Mouse (Mus musculus): ENCODE data around the gene Arhgef11.
A peak's percentile ranks its signal among the peaks of the same experiment; 100 is the strongest.
"Not testable (repeated sequence)": the region's sequence is repeated elsewhere in the genome, so short reads cannot be mapped to it uniquely, and the experiment has no call there.

The Arhgef11 gene

GRCm38 (mm10) chr3:87616957-87617810 lies at the start of gene Arhgef11:
Gene Arhgef11 (plus strand): TSS chr3:87617559.
- peak; percentile 74 for DNase-seq (ENCODE audit: low read depth, low spot score)

GRCm38 (mm10) chr3:87568681-87569080 lies 48.7 kb upstream of the Arhgef11 start:
- no peak for DNase-seq (ENCODE audit: low read depth, low spot score)

- DNase-seq (ENCODE audit: low read depth, low spot score): no peak
Measured at GRCm38 (mm10) chr3:87575766-87576165, 41.6 kb upstream of the Arhgef11 start.

DNA sequence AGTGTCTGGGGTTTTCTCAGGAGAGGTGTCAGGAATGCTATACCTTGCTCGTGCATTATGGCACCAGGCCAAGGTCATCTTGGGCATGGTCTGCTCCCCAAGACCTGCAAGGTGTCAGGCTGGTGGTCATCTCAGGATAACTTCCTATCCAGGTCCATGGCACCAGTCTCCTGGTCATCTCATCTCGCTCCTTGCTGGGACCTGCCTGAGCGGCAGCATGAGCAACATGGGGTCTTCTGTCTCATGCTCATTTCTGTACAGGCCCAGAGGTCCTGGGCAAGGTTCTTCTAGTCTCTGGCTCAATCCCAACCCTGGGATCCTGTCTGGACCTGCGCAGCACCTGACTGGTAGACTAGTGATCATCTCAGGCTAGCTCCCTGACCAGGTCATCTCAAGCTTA lies 35.1 kb upstream of the Arhgef11 start:
- DNase-seq (ENCODE audit: low read depth, low spot score): no peak

- no peak for DNase-seq (ENCODE audit: low read depth, low spot score)
Measured at GRCm38 (mm10) chr3:87593793-87594192, 23.6 kb upstream of the Arhgef11 start.

- DNase-seq (ENCODE audit: low read depth, low spot score): not testable (repeated sequence)
Measured at GRCm38 (mm10) chr3:87595328-87595727, 22.0 kb upstream of the Arhgef11 start.

- not testable (repeated sequence) for DNase-seq (ENCODE audit: low read depth, low spot score)
Measured at GRCm38 (mm10) chr3:87601077-87601476, 16.3 kb upstream of the Arhgef11 start.

DNA sequence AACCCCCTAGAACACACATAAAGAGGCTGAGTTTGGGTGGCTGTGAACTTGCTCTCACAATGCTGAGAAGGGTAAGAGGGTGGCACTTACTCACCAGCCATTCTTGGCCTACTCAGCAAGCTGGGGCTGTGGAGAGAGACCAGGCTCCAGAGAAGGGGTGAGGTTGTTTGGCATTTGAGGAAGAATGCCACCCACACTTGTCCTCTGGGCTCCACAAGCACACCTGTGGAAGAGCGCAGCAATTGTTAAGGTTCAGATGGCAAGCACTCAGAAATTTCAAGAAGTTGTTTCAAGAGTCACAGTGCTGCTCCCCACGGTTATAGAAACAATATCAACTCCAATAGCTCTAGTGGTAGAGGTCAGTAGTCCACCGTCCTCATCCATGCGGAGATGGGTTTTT lies 1.0 kb upstream of the Arhgef11 start:
- DNase-seq (ENCODE audit: low read depth, low spot score): no peak

DNA sequence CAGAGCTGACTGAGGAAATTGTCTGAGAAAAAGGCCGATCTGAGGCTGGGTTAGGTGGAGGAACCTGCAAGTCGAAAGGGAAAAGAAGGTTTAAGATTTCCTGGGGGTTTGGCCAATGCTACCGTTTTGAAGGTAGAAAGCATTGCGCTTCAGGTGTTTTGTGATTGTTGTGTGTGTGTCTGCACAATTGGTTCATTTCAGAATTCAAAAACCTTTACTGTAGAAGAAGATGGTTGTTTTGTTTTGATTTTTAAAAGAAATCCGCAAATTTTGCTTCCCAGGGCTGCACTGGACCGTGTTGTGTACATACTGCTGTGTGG lies 412 bp downstream of the Arhgef11 start:
- DNase-seq (ENCODE audit: low read depth, low spot score): no peak

GRCm38 (mm10) chr3:87618240-87618639 lies 881 bp downstream of the Arhgef11 start:
- peak; percentile 27 for DNase-seq (ENCODE audit: low read depth, low spot score)

DNA sequence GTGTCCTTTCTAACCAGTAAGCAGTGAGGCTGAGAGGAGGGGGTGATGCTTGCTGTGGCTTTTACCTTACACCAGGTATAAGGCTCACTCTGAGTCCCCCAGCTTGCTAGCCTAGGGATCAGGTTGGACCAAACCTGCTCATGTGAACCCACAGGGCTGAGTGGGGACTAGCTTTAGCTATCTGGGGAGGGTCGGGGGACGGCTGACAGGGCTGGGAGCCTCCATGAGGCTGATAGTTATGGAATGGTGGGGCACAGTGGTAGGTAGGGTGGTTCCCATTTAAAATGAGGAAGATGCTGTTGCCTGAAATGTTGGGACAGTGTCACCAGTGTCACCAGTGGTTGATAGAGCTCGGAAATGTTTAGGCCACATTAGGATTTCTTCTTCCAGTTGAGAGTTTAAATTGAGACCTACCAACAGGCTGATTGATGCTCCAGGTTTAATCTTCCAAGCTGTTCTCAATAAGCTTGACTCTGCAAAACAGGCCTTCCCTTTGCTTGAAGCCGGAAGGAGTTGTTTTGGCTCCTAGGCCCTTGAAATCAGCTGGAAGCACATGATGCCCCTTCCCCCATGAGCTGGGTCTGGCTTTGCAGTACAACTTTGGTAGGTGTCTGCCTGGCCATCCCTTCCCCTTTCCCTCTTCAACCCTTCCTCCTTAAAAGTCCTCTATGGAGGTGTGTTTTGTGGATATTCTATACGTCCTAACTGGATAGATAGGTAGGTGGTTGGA lies 1.8 kb downstream of the Arhgef11 start:
- no peak for DNase-seq (ENCODE audit: low read depth, low spot score)

GRCm38 (mm10) chr3:87620218-87620891 lies 3.0 kb downstream of the Arhgef11 start:
- no peak for DNase-seq (ENCODE audit: low read depth, low spot score)

DNA sequence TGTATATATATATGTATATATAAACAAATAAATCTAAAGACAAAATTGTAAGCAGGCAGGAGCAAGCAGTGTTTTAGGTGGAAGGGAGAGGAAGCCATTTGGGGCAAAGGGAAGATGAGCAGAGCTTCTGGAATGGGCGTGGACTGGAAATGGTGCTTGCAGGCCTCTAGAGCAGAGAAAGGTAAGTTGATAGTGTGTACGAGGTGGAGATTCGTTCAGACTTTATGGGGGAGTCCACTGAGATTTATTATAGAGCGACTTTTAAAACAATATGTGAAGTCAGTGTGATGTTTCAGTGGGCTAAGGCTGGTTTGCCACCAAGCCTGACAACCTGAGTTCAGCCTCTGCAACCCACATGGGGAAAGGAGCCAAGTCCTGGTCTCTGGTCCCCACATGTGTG lies 7.5 kb downstream of the Arhgef11 start:
- no peak for DNase-seq (ENCODE audit: low read depth, low spot score)

DNA sequence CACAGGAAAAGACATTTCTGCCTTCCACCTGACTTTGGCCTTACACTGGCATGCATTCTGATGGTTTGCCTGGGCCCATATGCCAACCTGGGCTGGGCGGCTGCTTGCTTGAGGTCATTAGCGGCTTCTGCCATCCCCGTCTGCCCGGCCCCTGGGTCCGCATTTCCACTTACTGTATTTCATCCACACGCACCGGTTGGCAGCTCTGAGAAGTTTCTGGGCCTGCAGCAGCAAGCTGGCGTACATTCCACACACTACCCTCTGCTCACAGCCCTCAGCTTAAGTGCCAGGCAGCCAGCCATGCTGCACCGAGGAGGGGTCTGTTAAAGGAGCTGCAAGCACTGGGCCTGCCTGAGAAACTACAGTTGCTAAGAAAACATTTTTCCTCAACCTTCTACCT lies 13.5 kb downstream of the Arhgef11 start:
- DNase-seq (ENCODE audit: low read depth, low spot score): no peak

DNA sequence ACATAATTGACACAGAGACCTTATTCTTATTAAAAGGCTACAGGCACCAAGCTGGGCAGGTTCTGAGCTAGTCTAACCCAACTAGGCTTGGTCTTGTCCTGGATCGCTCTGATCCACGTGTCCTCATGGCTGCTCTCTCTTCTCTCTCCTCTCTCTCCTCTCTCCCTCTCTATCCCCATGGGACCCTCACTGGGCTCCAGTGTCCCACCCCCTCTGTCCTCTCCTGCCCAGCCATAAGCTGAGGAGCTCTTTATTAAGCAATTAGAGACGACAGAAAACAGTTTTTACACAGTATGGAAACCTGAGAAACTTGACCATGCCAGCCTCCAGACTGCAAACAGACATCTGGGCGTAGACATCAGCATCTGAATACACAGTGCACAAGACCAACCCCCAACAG lies 14.0 kb downstream of the Arhgef11 start:
- DNase-seq (ENCODE audit: low read depth, low spot score): no peak

- no peak for DNase-seq (ENCODE audit: low read depth, low spot score)
Measured at GRCm38 (mm10) chr3:87635514-87635913, 18.2 kb downstream of the Arhgef11 start.

GRCm38 (mm10) chr3:87643453-87643852 lies 26.1 kb downstream of the Arhgef11 start:
- DNase-seq (ENCODE audit: low read depth, low spot score): no peak

DNA sequence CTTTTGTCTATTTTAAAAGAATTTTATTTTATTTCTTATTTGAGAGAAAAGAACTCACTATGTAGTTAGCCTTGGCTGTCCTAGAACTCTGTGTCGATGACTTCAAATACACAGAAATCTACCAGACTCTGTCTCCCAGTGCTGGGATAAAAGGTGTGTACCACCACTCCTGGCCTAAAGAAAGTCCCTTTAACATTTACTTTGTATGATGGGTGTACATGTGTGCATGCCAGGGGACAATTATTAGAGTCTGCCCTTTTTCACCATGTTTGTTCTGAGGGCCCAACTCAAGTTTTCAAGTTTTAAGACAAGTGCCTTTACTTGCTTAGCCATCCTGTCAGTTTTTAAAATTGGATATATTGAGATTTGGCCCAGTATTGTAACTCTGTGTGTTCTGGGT lies 28.8 kb downstream of the Arhgef11 start:
- DNase-seq (ENCODE audit: low read depth, low spot score): no peak

- DNase-seq (ENCODE audit: low read depth, low spot score): no peak
Measured at GRCm38 (mm10) chr3:87649063-87649462, 31.7 kb downstream of the Arhgef11 start.

GRCm38 (mm10) chr3:87658348-87658747 lies 41.0 kb downstream of the Arhgef11 start:
- DNase-seq (ENCODE audit: low read depth, low spot score): no peak

DNA sequence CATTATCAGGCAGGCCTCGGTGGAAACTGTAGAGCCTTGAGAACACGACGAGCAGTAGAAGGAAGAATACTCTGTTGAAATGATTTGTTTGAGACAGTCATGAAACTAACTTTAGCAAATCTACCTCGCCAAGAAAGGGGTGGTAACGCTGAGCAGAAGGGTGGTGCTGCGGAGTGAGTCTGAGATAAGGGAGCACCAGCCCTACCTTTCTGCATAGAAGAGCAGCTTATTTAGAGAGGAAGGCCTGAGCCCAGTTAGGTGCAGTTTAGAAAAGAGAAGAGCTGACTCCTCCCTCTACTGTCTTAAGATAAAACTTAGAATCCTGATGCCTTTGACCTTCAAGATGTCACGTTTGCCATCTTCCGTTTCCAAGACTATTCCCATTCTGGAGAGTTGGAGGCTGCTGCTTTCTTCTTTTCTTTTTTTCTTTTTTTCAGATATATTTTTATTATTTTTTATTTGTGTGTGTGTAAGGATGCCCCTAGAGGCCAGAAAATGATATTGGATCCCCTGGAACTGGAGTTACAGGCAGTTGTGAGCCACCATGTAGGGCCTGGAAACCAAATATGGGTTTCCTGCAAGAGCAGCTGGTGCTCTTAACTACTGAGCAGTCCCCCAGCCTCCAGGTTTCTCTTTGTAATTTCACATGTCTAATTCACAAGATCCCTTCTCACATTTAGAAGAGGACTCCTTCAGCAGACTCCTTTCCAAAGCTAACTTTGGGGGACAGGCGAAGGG lies 42.5 kb downstream of the Arhgef11 start:
- DNase-seq (ENCODE audit: low read depth, low spot score): no peak

GRCm38 (mm10) chr3:87660479-87660878 lies 43.1 kb downstream of the Arhgef11 start:
- no peak for DNase-seq (ENCODE audit: low read depth, low spot score)
